Mouse (Mus musculus) heart, postnatal 4 days (tissue): ENCODE data around the gene Ctsk. TPM values are rescaled to one million over a fixed set of nuclear protein-coding genes. Genes with fewer than 3 reads are reported as not detected.
A peak's percentile ranks its signal among the peaks of the same experiment; 100 is the strongest.

Experiments
- DNase-seq: peaks from one replicate; pipeline ENCODE4 v3.0.0; 2021
- total RNA-seq, 2 experiments: library from RNA; stranded (reverse); gene quantifications; 2 replicates each; pipeline ENCODE4 v1.2.3; 2021

Ctsk gene
- 10 to 100 TPM; 17.0 to 17.9 TPM for total RNA-seq

- peak; percentile 20 for DNase-seq
Observed at GRCm38 (mm10) chr3:95499024-95499423, at the start of gene Ctsk. Gene Ctsk (plus strand): TSS chr3:95499256.

- peak; percentile 55 for DNase-seq
Observed at GRCm38 (mm10) chr3:95450408-95450807, 48.6 kb upstream of the Ctsk start.

DNA sequence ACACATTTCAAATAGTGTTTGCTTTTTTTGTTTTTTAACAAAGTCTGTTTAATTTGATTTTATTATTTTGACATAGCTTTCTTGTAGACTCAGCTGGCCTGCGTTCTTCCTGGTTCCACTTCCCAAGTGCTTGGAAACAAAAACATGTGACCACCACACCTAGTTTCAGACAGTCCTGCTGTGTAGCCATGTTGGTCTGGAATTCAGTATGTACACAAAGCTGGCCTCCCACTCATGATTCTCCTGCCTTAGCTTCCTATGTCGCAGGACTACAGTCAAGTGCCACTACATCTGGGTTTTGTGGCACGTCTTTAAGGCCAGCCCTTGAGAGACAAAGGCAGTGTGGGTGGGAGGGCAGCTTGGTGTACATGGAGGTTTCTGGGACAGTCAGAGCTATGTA, 48.1 kb upstream of the Ctsk start:
- DNase-seq = no peak

DNA sequence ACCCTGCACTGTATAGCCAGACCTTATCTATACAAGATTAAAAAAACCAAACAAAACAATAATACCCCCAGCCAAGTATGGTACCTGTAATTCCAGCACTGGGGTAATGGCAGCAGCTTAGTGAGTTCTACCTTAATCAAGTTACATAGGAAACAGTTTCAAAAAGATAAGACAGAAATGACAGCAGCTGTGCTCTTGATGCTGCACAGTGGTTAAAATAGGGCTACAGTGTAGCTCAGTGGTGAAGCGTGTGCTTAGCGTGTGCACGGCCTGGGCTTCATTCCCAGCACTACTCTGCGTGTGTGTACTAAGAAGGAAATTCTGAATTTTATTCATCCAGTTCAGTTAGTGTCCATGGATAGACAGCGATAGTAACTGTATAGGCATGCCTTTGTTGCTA, 42.7 kb upstream of the Ctsk start:
- no peak for DNase-seq

DNA sequence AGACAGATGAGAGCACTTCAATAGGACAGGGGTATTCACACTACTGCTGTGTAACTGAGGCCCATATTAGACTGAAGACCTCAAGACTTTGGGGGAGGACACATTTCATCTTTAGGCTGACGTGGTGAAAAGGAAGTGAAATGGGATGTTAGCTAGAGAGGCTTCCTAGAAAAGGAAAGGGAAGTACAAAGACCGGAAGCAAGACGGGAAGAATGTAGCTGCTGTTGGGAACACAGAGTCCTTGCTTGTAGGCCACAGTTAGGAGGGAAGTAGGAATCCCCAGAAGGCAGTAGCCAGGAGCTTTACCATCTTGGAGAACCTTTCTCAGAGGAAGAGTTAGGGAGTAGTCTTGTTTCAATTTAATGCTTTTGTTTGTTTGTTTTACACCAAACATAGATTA, 41.3 kb upstream of the Ctsk start:
- DNase-seq = no peak

DNA sequence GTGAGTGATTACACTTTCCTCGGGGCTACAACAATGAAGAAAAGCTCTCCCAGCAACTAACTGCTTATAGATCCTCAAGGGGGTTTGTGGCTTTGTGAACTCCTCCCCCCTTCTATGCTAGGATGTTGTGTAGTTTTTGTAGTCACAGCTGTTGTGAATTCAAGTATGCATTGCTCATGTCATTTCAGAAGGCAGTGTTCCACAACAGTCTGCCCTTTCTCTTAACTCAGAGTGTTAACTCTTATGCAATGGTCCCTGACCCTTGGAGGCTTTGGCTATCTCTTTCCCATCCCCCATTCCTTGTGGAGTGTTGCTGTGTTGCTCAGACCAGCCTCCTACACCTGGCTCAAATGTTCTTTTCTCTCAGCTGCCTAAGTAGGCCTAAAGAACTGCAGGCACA, 39.7 kb upstream of the Ctsk start:
- no peak for DNase-seq

DNA sequence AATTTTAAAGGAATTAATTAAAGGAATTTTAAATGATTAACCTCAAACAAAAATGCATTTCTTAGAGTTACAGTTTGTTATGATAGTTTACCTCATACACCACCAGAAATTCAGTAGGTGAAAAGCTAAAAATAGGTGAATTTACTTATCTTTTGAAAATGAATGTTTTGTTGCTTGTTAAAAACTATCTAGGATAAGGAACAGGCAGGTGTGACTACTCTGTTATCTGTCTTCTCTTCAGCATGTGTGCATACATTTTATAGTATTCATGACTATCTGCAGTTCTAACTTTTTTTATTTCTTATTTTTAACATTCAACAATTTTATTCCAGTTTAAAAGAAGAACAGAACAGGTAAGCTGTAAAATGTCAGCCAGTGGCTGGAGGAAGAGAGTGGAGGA, 35.2 kb upstream of the Ctsk start:
- DNase-seq = no peak

- no peak for DNase-seq
Observed at GRCm38 (mm10) chr3:95478966-95479365, 20.1 kb upstream of the Ctsk start.

DNA sequence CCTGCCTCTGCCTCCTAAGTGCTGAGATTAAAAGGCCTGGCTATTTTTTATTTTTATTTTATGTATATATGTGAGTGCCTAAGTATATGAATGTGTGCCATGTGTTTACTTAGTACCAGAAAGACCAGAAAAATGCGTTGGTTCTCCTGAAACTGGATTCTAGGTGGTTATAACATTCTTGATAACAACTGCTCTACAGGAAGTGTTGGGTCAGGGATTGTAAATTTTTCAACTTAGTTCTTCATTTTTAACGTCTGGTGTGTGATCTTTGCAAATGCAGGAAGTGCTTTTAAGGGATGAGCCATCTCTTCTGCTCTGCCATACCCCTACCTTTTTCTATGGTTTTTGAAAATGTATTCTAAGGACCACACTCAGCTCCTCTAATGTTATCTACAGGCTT, 12.6 kb upstream of the Ctsk start:
- DNase-seq = no peak

DNA sequence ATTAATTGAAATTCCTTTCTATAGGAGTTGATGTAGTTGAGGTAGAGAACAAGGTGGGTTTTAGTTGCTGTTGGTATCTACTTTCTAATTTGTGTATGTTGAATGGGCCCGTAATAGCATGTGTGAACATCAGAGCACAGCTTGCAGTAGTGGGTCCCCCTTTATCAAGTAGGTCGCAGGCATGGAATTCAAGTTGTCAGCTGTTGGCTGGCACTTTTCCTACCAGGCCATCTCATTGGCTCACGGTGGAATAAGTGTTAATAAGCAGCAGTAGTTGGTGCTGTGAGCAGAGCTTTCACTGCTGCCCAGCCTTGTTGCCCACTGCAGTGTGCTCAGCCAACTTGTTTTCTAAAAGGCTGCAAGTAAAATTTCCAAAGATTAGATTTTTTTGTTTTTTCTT, 10.4 kb upstream of the Ctsk start:
- DNase-seq = no peak

DNA sequence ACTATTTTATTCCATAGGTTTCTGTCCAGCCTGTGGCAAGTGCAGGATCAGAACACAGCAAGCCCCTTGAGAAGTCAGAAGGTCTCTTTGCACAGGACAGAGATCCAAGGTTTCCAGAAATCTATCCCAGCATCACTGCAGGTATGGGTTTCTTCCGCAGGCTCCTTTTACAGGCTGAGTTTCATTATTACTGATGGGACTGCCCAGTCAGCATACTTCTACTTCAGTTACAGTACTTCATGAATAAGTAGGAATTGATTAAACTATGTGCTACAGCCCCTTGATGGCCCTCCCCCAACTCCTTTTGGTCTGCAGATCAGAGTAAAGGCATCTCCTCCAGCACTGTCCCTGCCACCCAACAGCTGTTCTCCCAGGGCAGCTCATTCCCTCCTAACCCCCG, 8.8 kb upstream of the Ctsk start:
- DNase-seq = no peak

- peak; percentile 76 for DNase-seq
Observed at GRCm38 (mm10) chr3:95494342-95494741, 4.7 kb upstream of the Ctsk start.

DNA sequence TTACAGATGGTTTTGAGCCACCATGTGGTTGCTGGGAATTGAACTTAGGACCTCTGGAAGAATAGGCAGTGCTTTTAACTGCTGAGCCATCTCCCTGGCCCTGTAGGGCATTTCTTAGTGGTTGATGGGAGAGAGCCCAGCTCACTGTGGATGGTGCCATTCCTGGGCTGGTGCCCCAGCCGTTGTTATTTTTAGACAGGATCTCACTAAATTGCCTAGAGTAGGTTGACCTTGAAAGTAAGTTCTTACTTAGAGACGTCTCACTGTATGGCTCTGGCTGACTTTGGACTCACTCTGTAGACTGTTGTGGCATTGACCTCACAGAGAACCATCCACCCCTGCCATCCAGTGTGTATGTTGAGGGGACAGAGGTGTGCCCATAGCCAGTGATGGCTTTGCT, 827 bp upstream of the Ctsk start:
- peak; percentile 17 for DNase-seq

- no peak for DNase-seq
Observed at GRCm38 (mm10) chr3:95499496-95500140, 562 bp downstream of the Ctsk start.

GRCm38 (mm10) chr3:95502312-95502711, 3.3 kb downstream of the Ctsk start:
- no peak for DNase-seq

GRCm38 (mm10) chr3:95509348-95509747, 10.3 kb downstream of the Ctsk start:
- DNase-seq = no peak

DNA sequence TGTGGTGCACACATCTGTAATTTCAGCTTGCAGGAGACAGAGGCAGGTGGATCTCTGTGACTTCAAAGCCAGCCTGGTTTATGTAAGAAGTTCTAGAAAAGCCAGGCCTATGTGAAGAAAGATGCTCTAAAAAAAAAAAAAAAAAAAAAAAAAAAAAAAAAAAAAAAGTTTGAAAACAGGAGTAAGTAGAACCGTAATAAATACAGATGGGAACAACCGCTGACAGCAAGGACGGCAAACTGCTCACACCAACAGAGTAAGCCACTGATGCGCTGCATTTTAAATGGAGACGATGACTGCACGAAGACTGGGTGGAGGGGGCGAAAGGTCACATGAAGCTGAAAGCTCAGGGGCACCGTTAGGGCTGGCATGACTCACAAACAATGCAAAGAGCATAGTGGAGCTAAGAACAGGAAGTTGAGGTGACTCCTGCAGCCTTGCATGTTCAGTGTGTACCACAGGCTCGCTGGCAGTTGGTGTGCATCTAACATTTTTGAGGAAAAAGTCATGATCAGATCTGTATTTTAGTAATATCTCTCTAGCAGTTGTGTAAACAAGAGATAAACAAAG, 12.6 kb downstream of the Ctsk start:
- DNase-seq = no peak

DNA sequence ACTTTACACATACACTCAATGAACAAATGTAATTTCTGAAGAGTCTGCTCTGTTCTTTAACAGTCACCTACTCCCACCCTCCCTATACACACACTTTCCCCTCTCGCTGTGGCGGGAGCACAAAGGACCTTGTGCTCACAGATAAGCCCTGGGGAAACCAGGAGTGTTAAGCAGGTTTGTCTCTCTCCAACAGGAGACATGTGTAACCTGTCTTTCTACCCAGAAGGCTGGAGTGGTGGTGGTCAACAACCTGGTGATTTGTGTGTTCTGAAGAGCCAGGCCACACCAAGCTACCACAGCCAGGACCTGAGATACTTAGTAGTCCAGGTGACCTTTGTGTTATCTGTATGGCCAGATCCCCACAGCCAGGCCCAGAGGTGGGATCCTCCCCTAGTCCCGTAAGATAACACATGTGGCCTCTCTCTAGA, 17.6 kb downstream of the Ctsk start:
- no peak for DNase-seq

DNA sequence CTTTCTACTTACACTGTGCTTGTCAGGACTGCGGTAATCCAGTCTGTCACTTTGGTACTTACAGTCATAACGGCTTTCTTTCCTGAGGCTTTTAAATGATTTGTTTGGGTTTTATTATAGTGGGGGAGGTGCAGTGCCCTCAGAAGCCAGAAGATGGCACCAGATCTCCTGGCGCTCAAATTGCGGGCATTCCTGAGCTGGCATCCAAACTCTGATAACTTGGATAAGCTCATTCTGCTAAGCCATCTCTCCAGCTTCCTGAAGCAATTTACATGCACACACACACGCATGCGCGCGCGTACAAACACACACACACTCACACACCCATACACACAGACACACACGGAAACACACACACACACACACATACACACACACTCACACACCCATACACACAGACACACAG, 18.4 kb downstream of the Ctsk start:
- DNase-seq = peak; percentile 72

- no peak for DNase-seq
Observed at GRCm38 (mm10) chr3:95518891-95519290, 19.8 kb downstream of the Ctsk start.

DNA sequence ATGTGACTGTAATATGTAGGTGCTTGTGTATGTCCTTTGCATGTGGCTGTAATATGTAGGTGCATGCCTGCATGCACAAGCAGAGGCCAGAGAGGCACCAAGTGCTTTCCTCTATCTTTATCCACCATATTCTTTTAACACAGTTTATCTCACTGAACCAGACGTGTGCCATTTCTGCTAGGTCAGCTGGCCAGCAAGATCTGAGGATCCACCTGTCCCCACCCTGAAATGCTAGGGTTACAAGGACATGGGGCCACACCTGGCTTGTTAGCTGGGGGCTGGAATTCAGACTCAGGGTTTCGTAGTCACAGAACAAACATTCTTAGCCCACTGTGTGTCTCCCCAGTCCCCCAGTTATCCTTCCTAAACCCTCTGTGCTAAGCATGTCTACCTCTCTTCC, 20.3 kb downstream of the Ctsk start:
- no peak for DNase-seq

- DNase-seq = no peak
Observed at GRCm38 (mm10) chr3:95520100-95520499, 21.0 kb downstream of the Ctsk start.

GRCm38 (mm10) chr3:95521168-95521567, 22.1 kb downstream of the Ctsk start:
- no peak for DNase-seq

DNA sequence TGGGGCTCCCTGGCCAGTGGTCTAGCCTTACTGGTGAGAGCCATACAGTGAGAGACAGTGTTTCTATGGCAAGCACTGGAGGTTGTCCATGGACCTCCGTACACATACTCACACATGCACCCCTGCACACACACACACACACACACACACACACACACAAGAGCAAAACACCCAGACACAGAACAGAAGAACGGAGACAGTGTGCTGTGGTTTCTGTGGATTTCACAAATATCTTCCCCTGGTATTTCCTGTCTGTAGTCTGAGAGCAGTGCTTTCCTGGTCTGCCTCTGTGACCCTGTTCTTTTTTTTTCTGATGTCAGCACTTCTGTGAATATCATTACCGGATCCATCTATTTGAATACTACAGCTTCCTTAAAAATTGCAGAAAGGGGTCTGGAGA, 24.6 kb downstream of the Ctsk start:
- DNase-seq = no peak

DNA sequence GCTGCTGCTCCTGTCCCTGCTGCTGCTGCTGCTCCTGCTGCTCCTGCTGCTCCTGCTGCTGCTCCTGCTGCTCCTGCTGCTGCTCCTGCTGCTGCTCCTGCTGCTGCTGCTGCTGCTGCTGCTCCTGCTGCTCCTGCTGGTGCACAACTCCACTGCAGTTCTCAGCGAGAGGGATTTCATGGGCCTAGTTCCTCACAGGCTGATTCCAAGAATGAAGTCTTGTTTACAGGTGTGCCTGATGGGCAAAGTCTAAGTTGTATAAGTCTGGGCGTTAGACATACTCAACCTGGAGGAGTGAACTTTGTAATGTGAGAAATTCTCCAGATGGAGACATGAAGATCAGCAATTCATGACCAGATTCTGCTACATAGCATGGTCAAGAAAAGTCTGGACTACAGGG, 25.6 kb downstream of the Ctsk start:
- DNase-seq = no peak
